Mouse (Mus musculus) hindbrain, embryonic 12.5 days (tissue): Measurements from ENCODE around the gene Hacd1. TPM values are rescaled to one million over a fixed set of nuclear protein-coding genes. Genes with fewer than 3 reads are reported as not detected.

ENCODE experiments used
- polyA plus RNA-seq: library from polyadenylated mRNA; unstranded; fragments of >200 nt; fragmentation: Nextera tagmentation; extraction: Ambion mirVana; gene quantifications from 2 replicates; pipeline ENCODE4 v1.2.1, GENCODE M21; 2016

The Hacd1 gene
- polyA plus RNA-seq, 1 experiment from 2014 or later, result 49.7 TPM

Other genes with a start within 250 kb of the Hacd1 start
- 93.9 and 95.8 TPM in 2 replicates for gene Stam, start 18.0 kb upstream of the Hacd1 start, polyA plus RNA-seq
- 0.10 TPM in 1 of 2 replicates, not detected in the other for gene Tmem236, start 118.4 kb upstream of the Hacd1 start, polyA plus RNA-seq
- gene Mrc1, start 173.3 kb upstream of the Hacd1 start, polyA plus RNA-seq, result 6.0 and 6.5 TPM in 2 replicates